Mouse (Mus musculus): ENCODE data around the gene Abca4.
"Not testable (repeated sequence)": the region's sequence is repeated elsewhere in the genome, so short reads cannot be mapped to it uniquely, and the experiment has no call there.

Gene Abca4

DNA sequence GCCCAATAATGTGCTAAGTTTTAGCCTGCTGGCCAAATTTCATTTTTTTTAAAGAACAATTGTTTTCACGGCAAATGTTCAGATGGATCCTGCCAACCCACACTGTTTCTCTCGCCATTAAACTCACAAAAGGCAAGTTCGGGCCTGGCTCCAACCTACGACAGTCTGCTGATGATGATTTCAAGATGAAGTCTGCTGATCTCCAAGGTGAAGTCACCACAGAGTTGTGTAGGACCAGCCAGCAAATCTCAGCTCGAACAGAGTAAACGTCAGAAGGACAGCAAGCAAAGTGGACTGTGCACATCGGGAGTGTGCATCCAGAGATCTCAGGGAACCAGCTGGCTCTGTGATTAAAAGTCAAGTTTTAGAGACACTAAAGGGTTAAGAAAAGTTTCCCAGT, 166.6 kb downstream of the Abca4 start:
- DNase-seq (ENCODE audit: low spot score in 2 of 2): no peak

DNA sequence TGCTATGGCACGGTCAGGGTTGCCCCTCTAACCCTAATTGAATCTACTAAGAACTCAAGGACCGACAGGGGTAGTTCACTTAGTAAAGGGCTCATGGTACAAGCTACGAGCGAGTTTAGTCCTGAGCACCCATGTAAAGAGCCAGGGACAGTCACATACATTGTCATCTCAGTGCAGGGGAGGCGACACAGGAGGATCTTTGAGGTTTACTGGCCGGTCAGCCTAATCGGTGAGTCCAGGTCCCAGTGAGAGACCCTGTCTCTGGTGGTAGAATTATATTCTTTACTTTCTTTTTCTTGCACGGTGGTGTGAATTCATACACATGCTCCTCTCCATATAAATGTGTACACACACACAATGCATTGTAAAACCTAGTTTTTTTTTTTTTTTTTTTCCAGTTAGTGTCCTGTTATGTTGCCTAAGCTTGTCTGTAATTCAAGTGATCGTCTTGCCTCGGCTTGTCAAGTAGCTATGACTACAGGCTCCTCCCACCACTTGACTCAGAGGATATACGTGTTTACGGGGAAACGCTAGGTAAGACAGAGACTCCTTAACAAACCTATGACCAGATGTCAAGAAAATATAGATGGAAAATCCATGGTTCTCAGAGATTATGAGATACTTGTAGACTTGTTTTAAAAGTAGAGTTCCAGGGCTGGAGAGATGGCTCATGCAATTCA, 167.3 kb downstream of the Abca4 start:
- DNase-seq (ENCODE audit: low spot score in 2 of 2): no peak

DNA sequence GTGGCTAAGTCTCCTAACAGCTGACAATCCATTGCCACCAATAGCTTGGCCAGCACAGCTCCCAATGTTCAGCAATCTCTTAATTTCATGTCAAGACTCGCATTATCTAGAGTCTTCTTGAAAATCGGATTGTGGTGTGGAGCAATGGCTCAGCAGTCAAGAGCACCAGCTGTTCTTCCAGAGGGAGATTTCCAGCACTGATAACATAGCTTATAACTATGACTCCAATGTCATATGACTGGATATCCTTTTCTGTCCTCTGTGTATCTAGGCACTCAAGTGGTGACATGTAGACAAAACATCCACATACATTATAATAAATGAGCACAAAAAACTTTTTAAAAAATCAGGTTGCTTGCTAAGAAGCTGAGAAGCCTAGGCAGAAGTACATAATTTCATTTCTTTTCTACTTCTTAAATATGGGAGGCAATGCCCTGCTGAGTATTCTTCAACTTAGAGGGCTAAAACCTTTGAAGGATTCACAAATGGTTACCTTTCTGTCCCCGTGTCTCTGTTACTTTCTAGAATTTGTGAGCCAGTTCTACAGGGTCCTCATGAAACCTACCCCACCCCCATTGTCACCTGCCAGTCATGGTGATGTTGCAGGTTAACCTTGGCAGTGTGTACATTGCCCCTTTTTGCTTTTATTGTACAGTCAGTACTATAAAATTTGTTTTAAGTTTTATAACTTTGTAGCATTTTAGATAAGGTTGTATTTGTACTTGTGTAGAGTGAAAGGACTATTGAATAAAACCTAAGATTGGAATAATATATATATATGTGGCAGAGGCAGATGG, 177.2 kb downstream of the Abca4 start:
- no peak for DNase-seq (ENCODE audit: low spot score in 2 of 2)

DNA sequence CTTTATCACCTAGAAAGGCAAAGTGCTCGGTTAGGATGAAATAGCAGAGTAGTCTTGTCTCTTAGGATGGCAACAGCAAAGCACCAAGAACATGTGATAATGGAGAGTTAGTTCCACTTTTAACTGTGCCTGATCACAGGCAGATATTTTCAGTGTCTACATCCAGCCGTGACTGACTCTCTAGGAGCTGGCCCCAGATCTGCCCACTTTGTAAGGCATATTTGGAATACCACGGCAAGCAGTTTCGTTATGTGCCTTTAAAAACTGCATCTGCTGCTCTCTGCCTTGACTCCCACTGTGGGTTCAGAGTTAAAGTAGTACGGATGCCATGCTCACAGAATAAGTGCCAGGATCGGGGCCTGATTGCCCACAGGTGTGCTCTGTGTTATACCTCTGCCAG, 182.7 kb downstream of the Abca4 start:
- not testable (repeated sequence) for DNase-seq (ENCODE audit: low spot score in 2 of 2)
